Mouse (Mus musculus) myocyte (in vitro differentiated cells): ENCODE measurements around the gene Atxn3.

Experiments used
- MAX ChIP-seq: IDR thresholded peaks from one replicate; pipeline ENCODE4 v1.6.1; 2011; ENCODE audit warnings: low read depth, mild to moderate bottlenecking, control low read depth
- MYOD1 ChIP-seq, 3 experiments: IDR thresholded peaks; one replicate each; pipeline ENCODE4 v1.6.1; 2011; ENCODE audit warnings: control low read depth in 2 of 3, low read depth in 2 of 3, mild to moderate bottlenecking in 2 of 3, moderate library complexity in 1 of 3; ENCODE audit not compliant: insufficient read length in 2 of 3, control insufficient read depth in 1 of 3
- MYOG ChIP-seq, 3 experiments: IDR thresholded peaks; one replicate each; pipeline ENCODE4 v1.6.1; 2011; ENCODE audit warnings: control low read depth in 2 of 3, low read depth in 2 of 3, mild to moderate bottlenecking in 2 of 3; ENCODE audit not compliant: insufficient read length in 2 of 3, control insufficient read depth in 1 of 3, insufficient read depth in 1 of 3
- POLR2A ChIP-seq: IDR thresholded peaks from one replicate; pipeline ENCODE4 v1.6.1; 2011; ENCODE audit warnings: low read depth, mild to moderate bottlenecking, control low read depth, moderate library complexity; ENCODE audit not compliant: insufficient read length
- POLR2AphosphoS2 ChIP-seq: IDR thresholded peaks from one replicate; pipeline ENCODE4 v1.6.1; 2011; ENCODE audit warnings: low read depth, control low read depth; ENCODE audit not compliant: insufficient read length
- SRF ChIP-seq: IDR thresholded peaks from one replicate; pipeline ENCODE4 v1.6.1; 2011; ENCODE audit warnings: low read depth; ENCODE audit not compliant: control insufficient read depth, insufficient read length
- TCF12 ChIP-seq: IDR thresholded peaks from one replicate; pipeline ENCODE4 v1.6.1; 2011; ENCODE audit warnings: mild to moderate bottlenecking, control low read depth; ENCODE audit not compliant: poor library complexity, insufficient read depth, severe bottlenecking
- TCF3 ChIP-seq: IDR thresholded peaks from one replicate; pipeline ENCODE4 v1.6.1; 2011; ENCODE audit warnings: low read depth, control low read depth; ENCODE audit not compliant: insufficient read length
- USF1 ChIP-seq: IDR thresholded peaks from one replicate; pipeline ENCODE4 v1.6.1; 2011; ENCODE audit warnings: low read depth, mild to moderate bottlenecking, control low read depth, moderate library complexity

DNA sequence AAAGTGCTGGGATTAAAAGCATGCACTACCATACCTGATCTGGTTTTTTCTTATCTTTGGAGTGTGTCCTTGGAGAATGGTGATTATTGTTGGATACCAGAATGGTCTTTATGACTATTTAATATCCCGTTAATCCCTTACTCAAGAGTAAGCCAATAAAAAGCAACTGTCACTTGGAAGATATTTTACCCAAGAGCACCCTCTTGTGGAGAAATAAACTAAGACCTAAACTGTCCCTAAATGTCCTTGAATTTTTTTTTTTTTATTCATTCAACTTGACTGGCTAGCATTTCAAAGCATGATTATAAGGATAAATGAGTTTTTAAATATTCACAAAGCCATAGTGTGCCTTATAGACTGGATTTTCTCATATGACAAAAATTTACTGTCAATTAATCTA, 82.9 kb downstream of the Atxn3 start:
- TF ChIP-seq TCF12 (no peak), MAX (no peak), MYOD1 (IDR thresholded peaks at IDR 0.05; ENCODE audit: control insufficient read depth in 1 of 3, insufficient read length in 2 of 3, low read depth in 2 of 3) (no peak), POLR2A (no peak), POLR2AphosphoS2 (no peak), USF1 (no peak), MYOG (IDR thresholded peaks at IDR 0.05; ENCODE audit: control insufficient read depth in 1 of 3, insufficient read depth in 1 of 3, insufficient read length in 2 of 3, low read depth in 2 of 3) (no peak), TCF3 (no peak), SRF (no peak)
